Mouse (Mus musculus) midbrain, embryonic 13.5 days (tissue): Measurements from ENCODE around the gene Olfr1250. TPM values are rescaled to one million over a fixed set of nuclear protein-coding genes. Genes with fewer than 3 reads are reported as not detected.
"Not testable (repeated sequence)": the region's sequence is repeated elsewhere in the genome, so short reads cannot be mapped to it uniquely, and the experiment has no call there.

Experiments used
- ATAC-seq: fragments of 200-750 bp; cut with Nextera tagmentation; 2 replicates; pipeline ENCODE4 v1.8.0; 2017; ENCODE audit warnings: mild to moderate bottlenecking, moderate TSS enrichment, moderate library complexity
- H3K27ac ChIP-seq: fragments of 300-500 bp; sonication (generic); 2 replicates; pipeline ENCODE4 v1.5.1; 2015; ENCODE audit warnings: inconsistent platforms, mild to moderate bottlenecking, moderate library complexity
- H3K27me3 ChIP-seq: fragments of 300-500 bp; sonication (generic); 2 replicates; pipeline ENCODE4 v1.6.1; 2015; ENCODE audit warnings: mild to moderate bottlenecking, inconsistent platforms
- H3K36me3 ChIP-seq: fragments of 300-500 bp; sonication (generic); 2 replicates; pipeline ENCODE4 v1.6.1; 2015; ENCODE audit warnings: mild to moderate bottlenecking, inconsistent platforms
- H3K4me1 ChIP-seq: fragments of 300-500 bp; sonication (generic); replicated peaks from 2 replicates; pipeline ENCODE4 v1.6.1; 2015; ENCODE audit warnings: inconsistent platforms
- H3K4me2 ChIP-seq: fragments of 300-500 bp; sonication (generic); replicated peaks from 2 replicates; pipeline ENCODE4 v1.6.1; 2015; ENCODE audit warnings: moderate library complexity, mild to moderate bottlenecking, inconsistent platforms
- H3K4me3 ChIP-seq: fragments of 300-500 bp; sonication (generic); replicated peaks from 2 replicates; pipeline ENCODE4 v1.5.1; 2015; ENCODE audit warnings: mild to moderate bottlenecking, inconsistent platforms
- H3K9ac ChIP-seq: fragments of 300-500 bp; sonication (generic); replicated peaks from 2 replicates; pipeline ENCODE4 v1.6.1; 2015; ENCODE audit warnings: mild to moderate bottlenecking, inconsistent platforms
- H3K9me3 ChIP-seq: fragments of 300-500 bp; sonication (generic); 2 replicates; pipeline ENCODE4 v1.6.1; 2016; ENCODE audit warnings: mild to moderate bottlenecking, inconsistent platforms
- WGBS: fragments of 180-500 bp; shearing (Covaris S2); methylation state at CpG from one replicate; pipeline ENCODE4 v1.1.7; 2015; 5-methylcytosine and 5-hydroxymethylcytosine counted together
- polyA plus RNA-seq: library from polyadenylated mRNA; unstranded; fragments of >200 nt; fragmentation: Nextera tagmentation; extraction: Ambion mirVana; gene quantifications from 2 replicates; pipeline ENCODE4 v1.2.1, GENCODE M21; 2015

Olfr1250 gene
- polyA plus RNA-seq = not detected in 2 replicates

DNA sequence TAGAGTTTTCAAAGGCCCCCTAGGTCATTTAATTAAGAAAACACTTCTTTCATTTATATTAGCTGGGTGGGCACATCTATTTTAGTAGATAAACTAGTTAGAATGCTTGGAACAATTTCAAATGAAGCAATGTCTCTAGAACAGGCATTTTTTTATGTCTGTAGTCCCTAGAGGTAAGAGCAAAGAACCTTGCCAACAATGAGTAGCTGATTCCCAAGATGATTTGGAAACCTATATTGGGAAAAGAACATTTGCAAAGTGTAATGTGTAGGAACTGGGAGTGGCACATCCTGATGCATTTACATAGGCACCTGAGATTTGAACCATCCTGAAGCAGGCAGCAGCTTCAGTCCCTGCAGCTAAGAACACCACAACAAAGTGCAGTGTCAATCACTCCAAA is at the start of gene Olfr1250:
TSS of gene Olfr1250 (minus strand) at position 101 of the 400 bp plus-strand sequence.
- Histone ChIP-seq H3K9me3 (no peaks in the 10 kb centered on the region), H3K27ac (no peak within 1 kb of the TSS), H3K4me2 (no peak within 1 kb of the TSS), H3K36me3 (no peaks in the 10 kb centered on the region), H3K4me3 (no peak within 1 kb of the TSS), H3K27me3 (no peaks in the 10 kb centered on the region), H3K9ac (no peak within 1 kb of the TSS), H3K4me1 (no peaks in the 10 kb centered on the region)
- no peak for ATAC-seq

DNA sequence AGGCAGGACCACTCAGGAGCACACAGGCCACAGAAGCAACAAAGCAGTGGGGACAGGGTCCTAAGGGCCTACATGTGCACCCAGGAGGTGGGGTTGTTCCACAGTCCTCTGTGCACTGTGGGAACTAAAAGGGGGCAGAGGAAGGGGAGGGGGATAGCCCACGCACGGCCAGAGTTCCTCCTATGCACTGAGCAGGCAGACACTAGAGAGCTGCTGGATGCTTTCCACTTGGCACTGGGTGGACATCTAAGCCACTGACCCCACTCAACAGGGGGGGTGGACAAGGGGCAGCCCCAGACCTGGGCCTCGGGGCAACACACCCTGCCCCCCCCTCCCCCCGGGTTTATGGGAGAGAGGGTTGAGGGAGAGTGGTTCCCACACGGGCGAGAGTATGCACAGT is 30.7 kb upstream of the Olfr1250 start:
- H3K27me3 ChIP-seq = no peaks in the 10 kb centered on the region
- 79% methylated on average over 6 of the region's 6 CpGs for WGBS
- no peak overlapping the region for H3K9ac ChIP-seq
- H3K27ac ChIP-seq = no peak overlapping the region
- H3K36me3 ChIP-seq = no peaks in the 10 kb centered on the region
- H3K9me3 ChIP-seq = no peaks in the 10 kb centered on the region
- H3K4me2 ChIP-seq = no peak overlapping the region
- no peaks in the 10 kb centered on the region for H3K4me1 ChIP-seq
- 0 out of 2 replicates have a peak, but pooled peaks have one; percentile 37 for ATAC-seq
- no peak overlapping the region for H3K4me3 ChIP-seq

DNA sequence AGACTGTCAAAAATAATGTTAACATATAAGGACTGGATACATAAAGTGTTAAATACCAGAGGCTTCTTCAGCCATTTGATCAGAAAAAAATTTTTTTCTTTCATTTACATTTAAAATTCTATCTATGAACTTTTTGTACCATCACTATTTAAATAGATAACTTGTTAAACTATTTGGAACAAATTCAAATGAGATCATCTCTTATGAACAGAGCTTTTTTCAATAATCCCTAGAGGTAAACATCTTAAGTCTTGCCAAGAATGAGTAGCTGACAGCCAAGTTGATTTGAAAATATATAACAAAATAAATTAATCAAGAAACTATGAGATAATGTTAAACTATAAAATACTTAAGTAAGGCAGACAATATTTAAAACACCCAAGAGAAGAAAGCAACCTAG is 10.6 kb upstream of the Olfr1250 start, which contains the start of gene Olfr1251:
TSS of gene Olfr1251 (minus strand) at position 101 of the 400 bp plus-strand sequence.
- Histone ChIP-seq H3K36me3 (no peaks in the 10 kb centered on the region), H3K27me3 (no peaks in the 10 kb centered on the region), H3K4me1 (no peaks in the 10 kb centered on the region), H3K9ac (no peak within 1 kb of the TSS), H3K9me3 (no peaks in the 10 kb centered on the region), H3K4me3 (no peak within 1 kb of the TSS), H3K4me2 (no peak within 1 kb of the TSS), H3K27ac (no peak within 1 kb of the TSS)
- ATAC-seq = no peak

DNA sequence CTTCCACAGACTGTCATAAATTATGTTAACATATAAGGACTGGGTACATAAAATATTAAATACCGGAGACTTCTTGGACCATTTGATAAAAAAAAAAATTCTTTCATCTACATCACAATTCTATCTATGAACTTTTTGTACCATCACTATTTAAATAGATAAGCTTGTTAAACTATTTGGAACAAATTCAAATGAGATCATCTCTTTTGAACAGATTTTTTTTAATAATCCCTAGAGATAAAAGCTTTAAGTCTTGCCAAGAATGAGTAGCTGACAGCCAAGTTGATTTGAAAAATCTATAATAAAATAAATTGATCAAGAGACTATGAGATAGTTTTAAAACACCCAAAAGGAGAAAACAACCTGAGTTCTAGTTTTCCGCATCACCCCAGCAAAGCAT is 26.4 kb downstream of the Olfr1250 start, which contains the start of gene Olfr1249:
TSS of gene Olfr1249 (minus strand) at position 101 of the 400 bp plus-strand sequence.
- Histone ChIP-seq H3K4me2 (no peak within 1 kb of the TSS), H3K4me1 (no peaks in the 10 kb centered on the region), H3K36me3 (no peaks in the 10 kb centered on the region), H3K27me3 (no peaks in the 10 kb centered on the region), H3K4me3 (no peak within 1 kb of the TSS), H3K9ac (no peak within 1 kb of the TSS), H3K9me3 (no peaks in the 10 kb centered on the region), H3K27ac (no peak within 1 kb of the TSS)
- no peak for ATAC-seq
- 91% methylated on average over 2 of the region's 2 CpGs for WGBS

DNA sequence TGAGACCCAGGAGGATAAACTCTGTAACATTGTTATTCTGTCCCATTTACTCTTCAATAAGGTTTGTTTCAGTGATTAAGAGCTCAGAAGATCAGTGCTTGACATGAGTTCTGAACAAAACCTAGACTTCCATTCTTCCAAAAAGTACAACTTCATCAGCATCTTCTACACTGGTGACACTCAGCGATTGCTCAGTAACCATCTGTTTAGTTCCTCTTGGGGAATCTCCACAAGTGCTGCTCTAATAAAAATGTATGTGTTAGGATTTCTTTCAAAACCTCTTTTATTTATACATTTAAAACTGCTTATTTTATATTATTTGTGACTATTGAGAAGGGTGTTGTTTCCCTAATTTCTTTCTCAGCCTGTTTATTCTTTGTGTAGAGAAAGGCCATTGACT is 43.1 kb downstream of the Olfr1250 start, which contains the start of gene Olfr1248:
TSS of gene Olfr1248 (minus strand) at position 101 of the 400 bp plus-strand sequence.
- H3K27ac ChIP-seq, H3K27me3 ChIP-seq, H3K9ac ChIP-seq, H3K4me1 ChIP-seq, ATAC-seq, H3K4me3 ChIP-seq, H3K4me2 ChIP-seq, H3K36me3 ChIP-seq, H3K9me3 ChIP-seq: not testable (repeated sequence)
- 94% methylated on average over 1 of the region's 1 CpGs for WGBS

DNA sequence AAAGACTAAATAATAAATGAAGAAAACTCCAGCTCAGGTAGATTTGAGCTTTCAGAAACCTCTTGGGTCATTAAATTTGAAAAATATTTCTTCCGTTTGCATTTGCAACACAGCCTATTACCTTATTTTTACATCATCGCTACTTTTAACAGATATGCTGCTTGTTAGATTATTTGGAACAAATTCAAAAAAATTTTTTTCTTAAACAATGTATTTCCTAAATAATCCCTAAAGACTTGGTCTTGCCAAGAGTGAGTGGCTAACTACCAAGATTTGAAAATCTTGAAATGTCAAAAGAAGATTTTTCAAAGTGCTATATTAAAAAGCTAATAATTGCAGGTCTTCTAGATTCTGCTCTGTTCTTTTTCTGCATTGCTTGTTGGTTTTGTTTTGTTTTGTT is 47.2 kb downstream of the Olfr1250 start, which contains the start of gene Olfr1247:
TSS of gene Olfr1247 (minus strand) at position 101 of the 400 bp plus-strand sequence.
- Histone ChIP-seq H3K36me3 (no peaks in the 10 kb centered on the region), H3K4me1 (no peaks in the 10 kb centered on the region), H3K9ac (no peak within 1 kb of the TSS), H3K27me3 (no peaks in the 10 kb centered on the region), H3K9me3 (no peaks in the 10 kb centered on the region), H3K4me2 (no peak within 1 kb of the TSS), H3K4me3 (no peak within 1 kb of the TSS), H3K27ac (no peak within 1 kb of the TSS)
- 92% methylated on average over 2 of the region's 2 CpGs for WGBS
- ATAC-seq = no peak

Other genes with a start within 250 kb of the Olfr1250 start
- not detected in 2 replicates for gene Olfr1239, start 241.1 kb downstream of the Olfr1250 start, polyA plus RNA-seq
- not detected in 2 replicates for gene Olfr1240, start 218.5 kb downstream of the Olfr1250 start, polyA plus RNA-seq
- not detected in 2 replicates for gene Olfr1241, start 174.3 kb downstream of the Olfr1250 start, polyA plus RNA-seq
- gene Olfr1242, start 163.1 kb downstream of the Olfr1250 start, polyA plus RNA-seq = not detected in 2 replicates
- gene Olfr1243, start 130.0 kb downstream of the Olfr1250 start, polyA plus RNA-seq = not detected in 2 replicates
- not detected in 2 replicates for gene Olfr1245, start 83.0 kb downstream of the Olfr1250 start, polyA plus RNA-seq
- not detected in 2 replicates for gene Olfr1246, start 68.3 kb downstream of the Olfr1250 start, polyA plus RNA-seq
- not detected in 2 replicates for gene Olfr1247, start 47.3 kb downstream of the Olfr1250 start, polyA plus RNA-seq
- gene Olfr1248, start 43.2 kb downstream of the Olfr1250 start, polyA plus RNA-seq = not detected in 2 replicates
- not detected in 2 replicates for gene Olfr1249, start 26.5 kb downstream of the Olfr1250 start, polyA plus RNA-seq
- not detected in 2 replicates for gene Olfr1251, start 10.5 kb upstream of the Olfr1250 start, polyA plus RNA-seq
- not detected in 2 replicates for gene Olfr1252, start 63.5 kb upstream of the Olfr1250 start, polyA plus RNA-seq
- gene Olfr1253, start 95.6 kb upstream of the Olfr1250 start, polyA plus RNA-seq = not detected in 2 replicates
- gene Olfr1254, start 132.2 kb upstream of the Olfr1250 start, polyA plus RNA-seq = not detected in 2 replicates
- not detected in 2 replicates for gene Olfr1255, start 150.6 kb upstream of the Olfr1250 start, polyA plus RNA-seq
- gene Olfr1256, start 180.1 kb upstream of the Olfr1250 start, polyA plus RNA-seq = 0.03 and 0.13 TPM in 2 replicates
- not detected in 2 replicates for gene Olfr48, start 186.7 kb upstream of the Olfr1250 start, polyA plus RNA-seq
- not detected in 2 replicates for gene Olfr1257, start 217.0 kb upstream of the Olfr1250 start, polyA plus RNA-seq